Mouse (Mus musculus) c-Kit-negative CD71-positive TER-119-positive erythroid progenitor cells, embryonic 14.5 days (primary cell): ENCODE measurements around the gene Atp2a2.

ENCODE experiments used
- DNase-seq: peaks from one replicate; pipeline ENCODE4 v3.0.0-alpha.2; 2013; ENCODE audit warnings: low read depth, low spot score

Gene Atp2a2

DNA sequence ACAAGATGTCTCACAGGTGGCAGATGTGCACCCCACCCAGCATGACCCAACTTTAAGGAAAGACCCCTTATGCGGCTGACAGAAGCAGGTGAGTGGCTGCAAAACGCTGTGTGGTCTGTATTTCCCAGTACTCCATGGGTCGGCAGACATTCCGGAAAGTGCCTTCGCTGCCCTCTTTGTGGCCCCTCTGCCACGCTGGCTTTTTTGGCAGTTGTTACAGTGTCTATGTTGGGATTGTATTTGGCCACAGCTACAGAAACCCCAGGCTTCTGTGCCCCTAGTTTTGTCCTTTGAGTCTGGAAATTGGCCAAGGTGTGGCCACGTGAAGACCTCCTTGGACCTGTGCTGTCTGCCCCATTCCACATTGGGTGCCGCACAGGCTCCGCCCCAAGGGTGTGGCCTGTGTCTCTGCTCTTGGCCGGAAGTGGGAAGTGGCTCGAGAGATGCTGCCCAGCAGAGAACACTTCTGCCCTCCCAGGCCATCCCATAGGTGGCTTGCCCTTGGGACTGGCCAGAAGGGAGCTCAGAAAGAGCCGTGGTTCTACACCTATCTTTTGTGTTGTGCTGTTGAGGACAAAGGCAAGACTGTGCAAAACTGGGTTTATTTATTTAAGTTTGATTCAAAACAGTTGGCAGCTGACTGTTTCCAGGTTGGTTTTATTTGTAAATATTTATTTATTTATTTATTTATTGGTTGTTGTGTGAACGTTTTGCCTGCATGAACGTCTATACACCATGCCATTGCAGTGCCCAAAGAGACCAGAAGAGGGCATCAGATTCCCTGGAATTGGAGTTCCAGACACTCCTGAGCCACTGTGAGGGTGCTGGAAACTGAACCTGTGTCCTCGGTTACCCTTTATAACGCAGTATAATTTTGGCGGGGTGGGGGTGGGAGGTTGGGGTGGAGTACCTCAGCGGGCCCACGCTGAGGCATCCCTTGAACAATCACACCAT lies 92.1 kb downstream of the Atp2a2 start:
- no peak for DNase-seq

DNA sequence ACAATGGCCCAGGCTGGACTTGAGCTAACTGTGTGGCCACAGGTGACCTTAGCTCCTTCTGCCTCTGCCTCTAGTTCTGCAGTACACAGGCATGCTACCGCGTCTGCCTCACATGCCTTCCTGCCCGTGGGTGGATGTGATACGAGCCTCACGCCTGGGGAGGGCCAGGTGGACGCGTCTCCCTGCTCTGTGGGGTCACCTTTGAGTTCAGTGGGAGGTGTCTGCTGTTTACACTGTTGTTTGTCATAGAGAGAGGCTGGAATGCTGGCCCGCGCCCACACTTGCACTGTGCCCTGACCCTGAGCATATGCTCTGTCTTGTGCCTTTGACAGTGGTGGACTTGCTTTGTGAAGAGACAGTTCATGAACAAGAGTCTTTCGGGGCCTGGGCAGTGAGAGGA lies 96.5 kb downstream of the Atp2a2 start:
- DNase-seq: no peak
